Mouse (Mus musculus): ENCODE data around the gene Atg5. TPM values are rescaled to one million over a fixed set of nuclear protein-coding genes. Genes with fewer than 3 reads are reported as not detected.

Gene Atg5
- polyA plus RNA-seq, 1 experiment from 2014 or later = 50.3 TPM

GRCm38 (mm10) chr10:44374678-44375077, 106.5 kb downstream of the Atg5 start:
- no peak for ATAC-seq (ENCODE audit: low read depth)
- Histone ChIP-seq H3K9ac (ENCODE audit: low read length) (no peak overlapping the region), H3K9me3 (ENCODE audit: control insufficient read depth, low read length) (no peaks in the 10 kb centered on the region), H3K27ac (ENCODE audit: low read length) (no peak overlapping the region), H3K4me1 (replicated peaks; ENCODE audit: control insufficient read depth, insufficient read depth, low read length) (no peaks in the 10 kb centered on the region), H3K4me3 (ENCODE audit: low read length) (no peak overlapping the region), H3K27me3 (ENCODE audit: control insufficient read depth, insufficient read depth, low read depth, low read length) (no peaks in the 10 kb centered on the region), H3K36me3 (ENCODE audit: control insufficient read depth, insufficient read depth, low read length) (no peaks in the 10 kb centered on the region), H3K4me2 (ENCODE audit: low read depth, low read length) (no peak overlapping the region)
- WGBS = 64% methylated on average over 2 of the region's 2 CpGs

GRCm38 (mm10) chr10:44375501-44375900, 107.3 kb downstream of the Atg5 start:
- WGBS = 91% methylated on average over 1 of the region's 1 CpGs
- H3K9me3 ChIP-seq (ENCODE audit: control insufficient read depth, low read length) = no peaks in the 10 kb centered on the region
- H3K36me3 ChIP-seq (ENCODE audit: control insufficient read depth, insufficient read depth, low read length) = no peaks in the 10 kb centered on the region
- peaks cover 6% of the 10 kb centered on the region for H3K4me1 ChIP-seq (replicated peaks; ENCODE audit: control insufficient read depth, insufficient read depth, low read length)
- H3K9ac ChIP-seq (ENCODE audit: low read length) = no peak overlapping the region
- no peak overlapping the region for H3K27ac ChIP-seq (ENCODE audit: low read length)
- H3K4me3 ChIP-seq (ENCODE audit: low read length) = no peak overlapping the region
- no peak for ATAC-seq (ENCODE audit: low read depth)
- H3K27me3 ChIP-seq (ENCODE audit: control insufficient read depth, insufficient read depth, low read depth, low read length) = no peaks in the 10 kb centered on the region
- no peak overlapping the region for H3K4me2 ChIP-seq (ENCODE audit: low read depth, low read length)

- H3K9ac ChIP-seq (ENCODE audit: low read length) = no peak overlapping the region
- H3K4me2 ChIP-seq (ENCODE audit: low read depth, low read length) = no peak overlapping the region
- WGBS = 71% methylated on average over 5 of the region's 5 CpGs
- no peak overlapping the region for H3K4me3 ChIP-seq (ENCODE audit: low read length)
- H3K27me3 ChIP-seq (ENCODE audit: control insufficient read depth, insufficient read depth, low read depth, low read length) = no peaks in the 10 kb centered on the region
- H3K36me3 ChIP-seq (ENCODE audit: control insufficient read depth, insufficient read depth, low read length) = no peaks in the 10 kb centered on the region
- H3K9me3 ChIP-seq (ENCODE audit: control insufficient read depth, low read length) = no peaks in the 10 kb centered on the region
- ATAC-seq (ENCODE audit: low read depth) = no peak
- peaks cover 16% of the 10 kb centered on the region for H3K4me1 ChIP-seq (replicated peaks; ENCODE audit: control insufficient read depth, insufficient read depth, low read length)
- no peak overlapping the region for H3K27ac ChIP-seq (ENCODE audit: low read length)
Observed at GRCm38 (mm10) chr10:44377821-44378220, 109.7 kb downstream of the Atg5 start.

GRCm38 (mm10) chr10:44378403-44378802, 110.2 kb downstream of the Atg5 start:
- Histone ChIP-seq H3K9me3 (ENCODE audit: control insufficient read depth, low read length) (no peaks in the 10 kb centered on the region), H3K4me2 (ENCODE audit: low read depth, low read length) (no peak overlapping the region), H3K9ac (ENCODE audit: low read length) (no peak overlapping the region), H3K4me1 (replicated peaks; ENCODE audit: control insufficient read depth, insufficient read depth, low read length) (peaks cover 16% of the 10 kb centered on the region), H3K27me3 (ENCODE audit: control insufficient read depth, insufficient read depth, low read depth, low read length) (no peaks in the 10 kb centered on the region), H3K36me3 (ENCODE audit: control insufficient read depth, insufficient read depth, low read length) (no peaks in the 10 kb centered on the region), H3K4me3 (ENCODE audit: low read length) (no peak overlapping the region), H3K27ac (ENCODE audit: low read length) (no peak overlapping the region)
- 84% methylated on average over 5 of the region's 5 CpGs for WGBS
- ATAC-seq (ENCODE audit: low read depth) = no peak

GRCm38 (mm10) chr10:44380476-44381208, 112.5 kb downstream of the Atg5 start:
- Histone ChIP-seq H3K9me3 (ENCODE audit: control insufficient read depth, low read length) (no peaks in the 10 kb centered on the region), H3K4me2 (ENCODE audit: low read depth, low read length) (peak overlapping the region; percentile 49), H3K9ac (ENCODE audit: low read length) (peak overlapping the region; percentile 21), H3K27me3 (ENCODE audit: control insufficient read depth, insufficient read depth, low read depth, low read length) (no peaks in the 10 kb centered on the region), H3K4me3 (ENCODE audit: low read length) (peak overlapping the region; percentile 32), H3K36me3 (ENCODE audit: control insufficient read depth, insufficient read depth, low read length) (no peaks in the 10 kb centered on the region), H3K4me1 (replicated peaks; ENCODE audit: control insufficient read depth, insufficient read depth, low read length) (peaks cover 16% of the 10 kb centered on the region), H3K27ac (ENCODE audit: low read length) (peak overlapping the region; percentile 64)
- ATAC-seq (ENCODE audit: low read depth) = peak; percentile 59
- 30% methylated on average over 20 of the region's 20 CpGs for WGBS

GRCm38 (mm10) chr10:44381397-44381796, 113.2 kb downstream of the Atg5 start:
- WGBS = 5% methylated on average over 3 of the region's 3 CpGs

GRCm38 (mm10) chr10:44381948-44382347, 113.8 kb downstream of the Atg5 start:
- no peak for ATAC-seq (ENCODE audit: low read depth)
- 87% methylated on average over 12 of the region's 12 CpGs for WGBS

More at GRCm38 (mm10) chr10:44381397-44381796, 113.2 kb downstream of the Atg5 start:
- no peak overlapping the region for H3K9ac ChIP-seq (ENCODE audit: low read length)
- H3K4me3 ChIP-seq (ENCODE audit: low read length) = no peak overlapping the region
- H3K27ac ChIP-seq (ENCODE audit: low read length) = peak overlapping the region; percentile 64
- no peak overlapping the region for H3K4me2 ChIP-seq (ENCODE audit: low read depth, low read length)
- H3K9me3 ChIP-seq (ENCODE audit: control insufficient read depth, low read length) = no peaks in the 10 kb centered on the region
- H3K36me3 ChIP-seq (ENCODE audit: control insufficient read depth, insufficient read depth, low read length) = no peaks in the 10 kb centered on the region
- H3K27me3 ChIP-seq (ENCODE audit: control insufficient read depth, insufficient read depth, low read depth, low read length) = no peaks in the 10 kb centered on the region
- peak; percentile 66 for ATAC-seq (ENCODE audit: low read depth)
- peaks cover 16% of the 10 kb centered on the region for H3K4me1 ChIP-seq (replicated peaks; ENCODE audit: control insufficient read depth, insufficient read depth, low read length)

GRCm38 (mm10) chr10:44383213-44383612, 115.1 kb downstream of the Atg5 start:
- H3K27ac ChIP-seq (ENCODE audit: low read length) = no peak overlapping the region
- 79% methylated on average over 10 of the region's 10 CpGs for WGBS
- no peaks in the 10 kb centered on the region for H3K9me3 ChIP-seq (ENCODE audit: control insufficient read depth, low read length)
- H3K36me3 ChIP-seq (ENCODE audit: control insufficient read depth, insufficient read depth, low read length) = no peaks in the 10 kb centered on the region
- no peak for ATAC-seq (ENCODE audit: low read depth)
- no peaks in the 10 kb centered on the region for H3K27me3 ChIP-seq (ENCODE audit: control insufficient read depth, insufficient read depth, low read depth, low read length)
- no peak overlapping the region for H3K4me3 ChIP-seq (ENCODE audit: low read length)
- H3K9ac ChIP-seq (ENCODE audit: low read length) = no peak overlapping the region
- no peak overlapping the region for H3K4me2 ChIP-seq (ENCODE audit: low read depth, low read length)
- H3K4me1 ChIP-seq (replicated peaks; ENCODE audit: control insufficient read depth, insufficient read depth, low read length) = peaks cover 16% of the 10 kb centered on the region

More at GRCm38 (mm10) chr10:44381948-44382347, 113.8 kb downstream of the Atg5 start:
- Histone ChIP-seq H3K9me3 (ENCODE audit: control insufficient read depth, low read length) (no peaks in the 10 kb centered on the region), H3K4me2 (ENCODE audit: low read depth, low read length) (no peak overlapping the region), H3K27me3 (ENCODE audit: control insufficient read depth, insufficient read depth, low read depth, low read length) (no peaks in the 10 kb centered on the region), H3K36me3 (ENCODE audit: control insufficient read depth, insufficient read depth, low read length) (no peaks in the 10 kb centered on the region), H3K9ac (ENCODE audit: low read length) (no peak overlapping the region), H3K4me3 (ENCODE audit: low read length) (no peak overlapping the region), H3K27ac (ENCODE audit: low read length) (no peak overlapping the region), H3K4me1 (replicated peaks; ENCODE audit: control insufficient read depth, insufficient read depth, low read length) (peaks cover 16% of the 10 kb centered on the region)

- Histone ChIP-seq H3K4me1 (replicated peaks; ENCODE audit: control insufficient read depth, insufficient read depth, low read length) (peaks cover 15% of the 10 kb centered on the region), H3K9me3 (ENCODE audit: control insufficient read depth, low read length) (no peaks in the 10 kb centered on the region), H3K4me3 (ENCODE audit: low read length) (no peak overlapping the region), H3K4me2 (ENCODE audit: low read depth, low read length) (no peak overlapping the region), H3K36me3 (ENCODE audit: control insufficient read depth, insufficient read depth, low read length) (no peaks in the 10 kb centered on the region), H3K27me3 (ENCODE audit: control insufficient read depth, insufficient read depth, low read depth, low read length) (no peaks in the 10 kb centered on the region), H3K27ac (ENCODE audit: low read length) (no peak overlapping the region), H3K9ac (ENCODE audit: low read length) (no peak overlapping the region)
- 74% methylated on average over 5 of the region's 5 CpGs for WGBS
- no peak for ATAC-seq (ENCODE audit: low read depth)
Observed at GRCm38 (mm10) chr10:44385227-44385626, 117.1 kb downstream of the Atg5 start.
